Mouse (Mus musculus) cortical plate, adult 2 months (tissue): ENCODE results near the gene Marcksl1.

Experiments used
- CTCF ChIP-seq: fragments of 200-500 bp; IDR thresholded peaks from 2 replicates; pipeline ENCODE4 v1.5.1; 2011; ENCODE audit warnings: mild to moderate bottlenecking, control low read depth, low read length; ENCODE audit not compliant: insufficient read depth; ENCODE audit errors: extremely low read depth
- POLR2A ChIP-seq: fragments of 200-500 bp; IDR thresholded peaks from 2 replicates; pipeline ENCODE4 v1.6.1; 2011; ENCODE audit warnings: mild to moderate bottlenecking, low read length, control low read depth; ENCODE audit not compliant: insufficient read depth; ENCODE audit errors: extremely low read depth

DNA sequence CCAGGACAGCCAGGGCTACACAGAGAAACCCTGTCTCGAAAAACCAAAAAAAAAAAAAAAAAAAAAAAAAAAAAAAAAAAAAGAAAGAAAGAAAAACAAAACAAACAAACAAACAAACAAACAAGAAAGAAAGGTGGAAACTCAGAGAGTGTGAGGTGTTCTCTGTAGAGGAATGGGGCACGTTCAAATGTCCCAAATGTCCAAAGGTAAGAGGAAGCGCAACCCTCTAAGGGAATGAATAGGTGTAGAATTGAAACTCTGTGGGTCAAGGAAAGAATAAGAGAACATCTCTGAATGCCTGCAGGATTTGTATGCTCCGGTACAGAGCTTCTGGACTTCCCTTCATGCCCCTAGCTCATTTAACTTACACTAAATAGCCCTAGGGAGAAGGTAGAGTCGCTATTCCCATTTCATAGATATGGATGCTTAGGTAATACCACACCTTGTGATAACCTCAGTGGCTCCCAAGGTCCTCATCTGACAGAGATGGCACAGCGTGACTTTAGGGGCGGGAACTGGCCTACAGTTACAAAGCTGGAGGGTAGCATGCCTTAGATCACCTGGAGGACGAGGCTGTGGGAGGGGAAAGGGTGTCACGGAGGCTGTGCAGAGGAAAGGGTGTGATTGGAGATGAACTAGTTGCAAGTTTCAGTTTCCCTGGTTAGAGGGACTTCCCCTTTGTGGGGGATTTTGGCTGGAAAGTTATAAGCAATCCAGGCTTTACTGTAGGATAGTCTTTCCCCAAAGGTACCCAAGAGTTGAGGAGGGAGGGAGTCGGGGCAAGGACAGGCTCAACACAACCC lies 5.7 kb upstream of the Marcksl1 start:
- TF ChIP-seq CTCF (no peak), POLR2A (no peak)
